Mouse (Mus musculus) liver (tissue): ENCODE results near the gene Tmed10.

Experiments
- DNase-seq: peaks from one replicate; pipeline ENCODE4 v3.0.0-alpha.2; 2020; ENCODE audit warnings: mixed read lengths

The Tmed10 gene

DNA sequence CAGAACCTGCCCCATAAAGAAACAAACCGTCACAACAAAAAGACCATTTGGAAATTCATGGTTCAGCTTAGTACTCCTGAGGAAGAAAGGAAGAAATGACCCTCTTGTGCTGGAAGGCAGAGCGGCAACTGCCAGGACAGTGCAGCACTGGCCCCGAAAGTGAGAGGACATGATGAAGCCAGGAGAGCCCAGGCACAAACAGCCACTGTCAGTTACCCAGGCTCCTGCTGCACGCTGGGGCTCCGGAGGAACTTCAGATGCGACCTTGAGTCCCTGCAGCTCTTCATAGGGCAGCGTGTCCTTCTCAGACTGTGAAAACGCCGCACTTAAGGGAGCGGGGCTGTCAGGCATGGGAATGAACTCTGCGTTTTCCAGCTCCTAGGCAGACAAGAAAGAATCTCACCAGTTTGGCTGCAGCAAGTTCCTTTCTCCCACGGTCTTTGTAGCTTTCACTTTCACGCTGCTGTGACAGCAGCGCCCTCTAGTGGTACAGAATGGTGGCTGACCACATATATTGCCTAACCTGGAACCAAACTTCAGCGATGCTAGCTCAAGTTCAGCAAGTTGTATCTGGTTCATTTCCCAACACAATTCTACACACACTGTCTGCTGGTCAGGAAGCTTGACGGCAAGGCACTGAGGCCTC is 69.3 kb downstream of the Tmed10 start:
- DNase-seq: peak; percentile 83

DNA sequence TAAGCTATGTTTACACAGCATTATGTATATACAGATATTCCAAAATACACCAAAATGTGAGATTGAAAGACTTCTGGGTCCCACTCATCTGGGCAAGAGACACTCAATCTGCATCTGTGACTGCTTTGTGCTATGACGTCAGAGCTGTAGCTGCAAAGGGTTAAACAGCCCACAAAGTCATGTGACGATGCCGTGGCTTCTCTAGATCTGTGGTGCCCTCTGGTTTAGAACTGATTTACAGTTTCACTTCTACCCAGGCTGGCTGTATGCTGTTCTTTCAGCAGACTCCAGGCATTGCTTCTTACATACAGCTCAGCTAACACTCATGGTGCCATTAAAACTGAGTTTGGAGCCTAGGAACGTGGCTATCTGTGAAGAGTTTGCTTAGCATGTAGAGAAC is 69.9 kb downstream of the Tmed10 start:
- DNase-seq: no peak

DNA sequence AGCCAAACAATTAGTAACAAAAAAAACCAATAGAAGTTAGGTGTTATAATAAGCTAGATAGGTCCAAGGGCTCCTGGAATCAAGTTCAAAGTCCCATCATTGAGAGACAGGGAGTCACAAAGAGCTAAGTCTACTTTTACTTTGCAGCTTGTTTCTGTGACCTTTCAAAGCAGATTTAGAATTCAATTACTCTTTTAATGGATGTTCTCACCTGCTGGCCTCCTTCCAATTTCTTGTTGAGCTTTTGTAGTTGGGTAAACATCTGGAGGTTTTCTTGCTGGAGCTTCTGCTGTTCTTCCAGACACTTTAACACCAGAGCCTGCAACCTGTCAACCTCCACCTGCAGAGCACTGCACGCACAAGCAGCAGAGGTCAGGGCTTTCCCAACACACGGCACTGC is 71.4 kb downstream of the Tmed10 start:
- DNase-seq: no peak

DNA sequence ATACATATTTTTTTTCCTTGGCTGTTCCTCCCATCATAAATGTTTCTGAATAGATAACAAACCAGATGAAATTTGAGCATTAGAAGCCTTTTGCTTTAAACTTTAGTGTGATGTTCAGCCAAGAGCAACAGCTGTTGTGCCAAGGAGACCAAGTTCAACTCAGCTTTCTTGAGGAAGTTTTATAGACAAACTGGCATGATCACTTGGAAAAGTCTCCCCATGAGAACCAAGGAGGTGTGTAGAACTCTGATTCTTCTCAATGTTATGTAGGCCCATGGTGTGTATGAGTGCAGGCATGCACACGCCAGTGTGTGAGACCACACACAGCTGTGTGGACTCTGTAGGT is 75.8 kb downstream of the Tmed10 start:
- DNase-seq: no peak

DNA sequence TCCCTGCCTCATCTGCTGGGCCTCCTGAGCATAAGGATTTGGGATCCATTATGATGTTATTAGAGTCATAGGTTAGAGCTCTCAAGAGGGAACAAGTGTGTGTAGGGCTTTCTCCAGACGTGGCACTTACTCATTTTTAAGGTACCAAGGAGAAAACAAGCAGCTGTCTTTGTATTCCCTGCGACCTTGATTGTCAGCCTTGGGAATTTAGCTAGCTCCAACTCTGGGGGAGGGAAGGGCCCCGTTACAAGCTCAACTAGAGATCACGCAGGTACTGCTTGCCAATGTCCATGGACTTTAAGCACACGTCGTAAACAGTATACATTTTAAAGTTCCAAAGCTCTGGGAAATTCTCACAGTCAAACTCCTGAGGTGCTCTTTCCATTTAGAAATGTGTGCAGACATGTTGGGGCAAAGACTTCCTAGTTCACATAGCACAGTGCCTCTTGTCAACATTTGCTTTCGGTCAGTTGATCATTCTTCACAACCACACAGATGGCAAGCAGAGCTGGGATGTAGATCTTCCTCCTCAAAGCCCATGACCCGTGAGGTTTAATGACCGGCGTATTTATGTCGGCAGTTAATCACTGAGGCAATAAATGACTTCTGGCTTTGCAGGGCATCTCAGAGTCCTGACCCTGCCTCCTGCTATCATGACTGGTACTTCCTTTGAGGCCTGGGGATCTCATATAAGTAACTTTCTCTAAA is 76.4 kb downstream of the Tmed10 start:
- no peak for DNase-seq

DNA sequence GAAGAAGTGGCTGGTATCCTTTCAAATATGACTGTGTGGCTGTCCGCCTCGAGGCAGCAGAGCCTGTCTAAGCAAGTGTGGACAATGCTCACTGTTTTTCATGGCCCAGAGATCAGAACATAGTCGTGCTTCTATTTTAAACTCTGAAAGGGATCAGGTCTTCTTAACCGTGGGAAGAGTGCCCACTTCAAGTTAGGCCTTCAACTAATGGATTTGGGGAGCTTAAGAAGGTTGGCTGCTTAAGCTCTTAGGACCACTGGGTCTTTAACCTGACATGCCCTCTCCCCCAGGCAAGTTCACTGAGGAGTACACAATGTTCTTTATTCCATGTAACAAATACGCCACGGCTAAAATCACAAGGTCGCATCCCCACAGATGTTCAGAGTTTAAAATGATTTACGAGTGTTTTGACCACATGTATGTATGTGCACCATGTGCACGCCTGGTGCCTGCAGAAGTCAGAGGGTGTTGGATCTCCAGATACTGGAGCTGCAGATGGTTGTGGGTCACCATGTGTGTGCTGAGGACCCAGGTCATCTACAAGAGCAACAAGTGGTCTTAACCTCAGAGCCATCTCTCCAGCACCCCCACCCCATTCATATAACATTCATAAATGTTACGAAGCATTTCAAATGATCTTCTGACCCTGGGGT is 77.2 kb downstream of the Tmed10 start:
- DNase-seq: no peak

DNA sequence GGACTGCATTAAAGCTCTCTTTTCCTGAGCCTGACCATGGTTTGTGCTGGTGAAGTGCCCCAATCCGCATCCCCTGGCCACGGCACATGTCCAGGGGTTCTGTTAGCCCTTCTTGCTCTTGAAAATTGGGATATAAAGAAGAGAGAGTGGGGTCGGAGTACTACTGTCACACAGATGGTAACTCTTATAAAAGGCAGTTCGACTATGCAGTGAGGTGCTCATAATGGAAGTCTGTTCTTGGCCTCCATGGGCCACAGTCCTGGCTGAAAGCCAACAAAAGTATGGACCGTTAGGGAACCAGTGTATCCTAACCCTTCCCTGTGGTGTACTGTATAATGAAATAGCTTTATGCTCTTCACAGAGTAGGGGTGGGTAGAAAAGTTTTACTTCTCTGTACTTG is 77.7 kb downstream of the Tmed10 start:
- no peak for DNase-seq

DNA sequence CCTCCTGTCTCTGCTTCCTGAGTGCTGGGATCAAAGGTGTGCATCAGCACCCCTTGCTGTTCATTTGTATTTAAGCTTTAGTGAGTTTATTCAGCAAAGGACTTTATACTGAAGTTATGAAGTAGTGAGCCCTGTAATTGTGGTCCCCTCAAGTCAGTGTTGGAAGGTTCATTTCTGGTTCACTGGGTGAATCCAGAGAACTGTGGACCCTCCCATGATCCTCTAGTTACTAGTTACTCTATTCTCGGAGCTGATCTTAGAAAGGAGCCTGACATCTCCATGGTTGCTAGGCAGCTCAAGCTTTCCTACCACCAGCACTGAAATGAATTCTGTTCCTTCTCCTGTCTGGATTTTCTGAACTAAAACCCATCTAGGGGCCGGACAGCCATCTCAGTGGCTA is 79.1 kb downstream of the Tmed10 start:
- DNase-seq: no peak

DNA sequence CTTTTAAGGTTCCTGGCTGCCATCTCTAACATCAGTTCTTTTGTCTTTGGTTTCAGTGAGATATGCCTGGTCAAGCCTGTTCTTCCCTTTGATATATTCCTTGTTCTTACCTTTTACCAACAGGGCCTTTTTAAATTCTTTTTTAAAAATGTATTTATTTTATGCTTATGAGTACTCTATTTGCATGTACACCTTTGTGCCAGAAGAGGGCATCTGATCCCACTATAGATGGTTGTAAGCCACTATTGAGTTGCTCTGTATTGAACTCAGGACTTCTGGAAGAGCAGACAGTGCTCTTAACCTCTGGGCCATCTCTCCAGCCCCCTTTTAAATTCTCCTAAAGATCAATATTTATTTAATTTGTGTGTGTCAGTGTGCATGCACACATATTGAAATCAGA is 81.7 kb downstream of the Tmed10 start:
- no peak for DNase-seq

DNA sequence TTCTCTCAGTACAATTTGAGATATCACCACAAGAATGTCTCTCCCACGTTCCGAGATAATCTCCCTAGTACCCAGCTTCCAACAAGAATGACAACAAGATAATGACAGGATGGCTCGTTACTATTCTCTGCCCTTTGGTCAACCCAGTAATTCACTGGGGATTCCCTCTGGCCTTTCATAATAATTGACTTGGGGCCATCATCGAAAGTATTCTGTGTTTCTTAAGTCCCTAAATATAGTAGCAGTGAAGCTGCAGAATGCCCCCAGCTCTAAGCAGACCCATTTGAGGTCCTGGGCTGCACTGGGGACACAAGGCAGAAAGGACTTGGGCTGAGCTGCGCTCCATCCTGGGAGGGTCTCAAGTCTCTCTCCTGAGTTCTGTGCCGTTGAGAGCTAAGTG is 82.4 kb downstream of the Tmed10 start:
- DNase-seq: no peak

DNA sequence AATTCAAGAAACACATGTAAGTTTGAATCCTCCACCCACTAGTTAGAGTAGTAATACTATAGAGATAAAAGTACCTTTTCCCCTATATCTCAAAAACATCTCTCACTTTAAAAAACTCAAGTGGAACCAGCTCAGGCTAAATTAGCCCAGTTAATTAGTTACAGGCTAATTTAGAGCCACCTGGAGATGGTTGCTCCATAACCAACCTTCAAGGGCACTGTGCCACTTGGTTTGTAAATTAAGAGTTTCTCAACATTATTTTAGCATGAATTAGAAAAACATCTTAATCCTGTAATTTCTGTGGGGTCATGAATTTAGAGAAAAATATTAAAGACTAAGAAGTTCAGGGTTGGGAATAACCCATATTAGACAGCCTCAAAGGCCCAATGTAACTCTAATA is 83.1 kb downstream of the Tmed10 start:
- DNase-seq: no peak

DNA sequence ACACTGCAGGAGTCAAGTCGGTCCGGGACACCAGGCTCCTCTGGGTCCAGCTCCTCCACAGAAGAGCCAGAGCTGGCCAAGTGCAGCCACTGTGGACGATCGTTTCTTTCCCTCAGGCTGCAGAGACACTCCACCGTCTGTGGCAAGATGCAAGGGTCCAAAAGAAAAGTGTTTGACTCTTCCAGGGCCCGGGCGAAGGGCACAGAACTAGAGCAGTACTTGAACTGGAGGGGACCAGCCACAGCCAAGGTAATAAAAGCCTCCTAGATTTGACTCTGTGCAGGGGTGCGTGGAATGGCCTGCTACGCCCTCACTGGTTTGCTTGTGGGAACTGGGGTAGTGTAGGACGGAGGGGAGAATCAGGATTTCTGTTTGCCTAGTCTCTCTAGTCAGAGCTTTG is 84.0 kb downstream of the Tmed10 start:
- DNase-seq: no peak
